Mouse (Mus musculus): ENCODE measurements around the gene Ttc27. TPM values are rescaled to one million over a fixed set of nuclear protein-coding genes. Genes with fewer than 3 reads are reported as not detected.
A peak's percentile ranks its signal among the peaks of the same experiment; 100 is the strongest.

Ttc27 gene
- polyA plus RNA-seq, 1 experiment from 2014 or later: 16.3 TPM

- H3K4me1 ChIP-seq: no peaks in the 10 kb centered on the region
- no peak for ATAC-seq (replicated peaks)
- H3K27me3 ChIP-seq: no peaks in the 10 kb centered on the region
- H3K4me3 ChIP-seq: no peak overlapping the region
- H3K36me3 ChIP-seq: no peaks in the 10 kb centered on the region
- H3K9ac ChIP-seq (replicated peaks): no peak overlapping the region
- 78% methylated on average over 4 of the region's 4 CpGs for WGBS
- no peak overlapping the region for H3K27ac ChIP-seq (replicated peaks)
- H3K9me3 ChIP-seq: no peaks in the 10 kb centered on the region
- no peak overlapping the region for H3K4me2 ChIP-seq (replicated peaks)
Measured at GRCm38 (mm10) chr17:74710731-74711130, 6.8 kb upstream of the Ttc27 start.

GRCm38 (mm10) chr17:74711627-74712026 lies 5.9 kb upstream of the Ttc27 start:
- Histone ChIP-seq H3K27me3 (no peaks in the 10 kb centered on the region), H3K9ac (replicated peaks) (no peak overlapping the region), H3K9me3 (no peaks in the 10 kb centered on the region), H3K4me3 (no peak overlapping the region), H3K4me1 (no peaks in the 10 kb centered on the region), H3K27ac (replicated peaks) (no peak overlapping the region), H3K4me2 (replicated peaks) (no peak overlapping the region), H3K36me3 (no peaks in the 10 kb centered on the region)
- 92% methylated on average over 8 of the region's 8 CpGs for WGBS
- no peak for ATAC-seq (replicated peaks)

GRCm38 (mm10) chr17:74715128-74715527 lies 2.4 kb upstream of the Ttc27 start:
- Histone ChIP-seq H3K36me3 (no peaks in the 10 kb centered on the region), H3K27ac (replicated peaks) (no peak overlapping the region), H3K9me3 (no peaks in the 10 kb centered on the region), H3K27me3 (no peaks in the 10 kb centered on the region), H3K4me1 (peaks cover 10% of the 10 kb centered on the region), H3K9ac (replicated peaks) (no peak overlapping the region), H3K4me3 (no peak overlapping the region), H3K4me2 (replicated peaks) (no peak overlapping the region)
- WGBS: 67% methylated on average over 3 of the region's 3 CpGs
- no peak for ATAC-seq (replicated peaks)

- 64% methylated on average over 1 of the region's 1 CpGs for WGBS
- no peaks in the 10 kb centered on the region for H3K27me3 ChIP-seq
- H3K9ac ChIP-seq (replicated peaks): no peak overlapping the region
- H3K4me2 ChIP-seq (replicated peaks): no peak overlapping the region
- peaks cover 10% of the 10 kb centered on the region for H3K4me1 ChIP-seq
- no peak for ATAC-seq (replicated peaks)
- H3K36me3 ChIP-seq: no peaks in the 10 kb centered on the region
- no peak overlapping the region for H3K4me3 ChIP-seq
- no peak overlapping the region for H3K27ac ChIP-seq (replicated peaks)
- H3K9me3 ChIP-seq: no peaks in the 10 kb centered on the region
Measured at GRCm38 (mm10) chr17:74715724-74716123, 1.8 kb upstream of the Ttc27 start.

- H3K4me2 ChIP-seq (replicated peaks): peak overlapping the region; percentile 78; the same call in 1 of the 2 replicates
- no peaks in the 10 kb centered on the region for H3K27me3 ChIP-seq
- H3K27ac ChIP-seq (replicated peaks): no peak overlapping the region
- peaks cover 10% of the 10 kb centered on the region for H3K4me1 ChIP-seq
- no peak overlapping the region for H3K9ac ChIP-seq (replicated peaks)
- WGBS: 62% methylated on average over 3 of the region's 3 CpGs
- H3K4me3 ChIP-seq: peak overlapping the region; percentile 63; the same call in 1 of the 2 replicates
- no peaks in the 10 kb centered on the region for H3K9me3 ChIP-seq
- no peak for ATAC-seq (replicated peaks)
- H3K36me3 ChIP-seq: no peaks in the 10 kb centered on the region
Measured at GRCm38 (mm10) chr17:74716643-74717042, 889 bp upstream of the Ttc27 start.

GRCm38 (mm10) chr17:74717091-74717617 lies 378 bp upstream of the Ttc27 start:
- Histone ChIP-seq H3K4me3 (peak overlapping the region; percentile 63), H3K36me3 (peaks cover 3% of the 10 kb centered on the region), H3K4me2 (replicated peaks) (peak overlapping the region; percentile 78), H3K9ac (replicated peaks) (peak overlapping the region; percentile 40), H3K27ac (replicated peaks) (no peak overlapping the region), H3K4me1 (peaks cover 10% of the 10 kb centered on the region), H3K9me3 (no peaks in the 10 kb centered on the region), H3K27me3 (no peaks in the 10 kb centered on the region)
- 12% methylated on average over 14 of the region's 14 CpGs for WGBS
- ATAC-seq (replicated peaks): no peak; the same call in 1 of the 2 replicates

GRCm38 (mm10) chr17:74732872-74733271 lies 15.3 kb downstream of the Ttc27 start:
- ATAC-seq (replicated peaks): no peak
- no peaks in the 10 kb centered on the region for H3K9me3 ChIP-seq
- peaks cover 8% of the 10 kb centered on the region; the same call in 1 of the 2 replicates for H3K36me3 ChIP-seq
- H3K4me1 ChIP-seq: no peaks in the 10 kb centered on the region
- H3K4me2 ChIP-seq (replicated peaks): no peak overlapping the region
- no peak overlapping the region for H3K27ac ChIP-seq (replicated peaks)
- no peak overlapping the region for H3K9ac ChIP-seq (replicated peaks)
- H3K4me3 ChIP-seq: no peak overlapping the region
- no peaks in the 10 kb centered on the region for H3K27me3 ChIP-seq

GRCm38 (mm10) chr17:74735392-74735791 lies 17.9 kb downstream of the Ttc27 start:
- no peak overlapping the region for H3K27ac ChIP-seq (replicated peaks)
- H3K9ac ChIP-seq (replicated peaks): no peak overlapping the region
- ATAC-seq (replicated peaks): no peak
- H3K27me3 ChIP-seq: no peaks in the 10 kb centered on the region
- no peak overlapping the region for H3K4me2 ChIP-seq (replicated peaks)
- WGBS: 89% methylated on average over 11 of the region's 11 CpGs
- peaks cover 7% of the 10 kb centered on the region; the same call in 1 of the 2 replicates for H3K36me3 ChIP-seq
- no peaks in the 10 kb centered on the region for H3K9me3 ChIP-seq
- H3K4me1 ChIP-seq: no peaks in the 10 kb centered on the region
- no peak overlapping the region for H3K4me3 ChIP-seq

GRCm38 (mm10) chr17:74749659-74750058 lies 32.1 kb downstream of the Ttc27 start:
- 73% methylated on average over 1 of the region's 1 CpGs for WGBS
- no peak overlapping the region for H3K27ac ChIP-seq (replicated peaks)
- no peaks in the 10 kb centered on the region for H3K27me3 ChIP-seq
- no peak overlapping the region for H3K4me2 ChIP-seq (replicated peaks)
- no peak for ATAC-seq (replicated peaks)
- no peak overlapping the region for H3K4me3 ChIP-seq
- H3K9ac ChIP-seq (replicated peaks): no peak overlapping the region
- H3K4me1 ChIP-seq: no peaks in the 10 kb centered on the region
- H3K9me3 ChIP-seq: no peaks in the 10 kb centered on the region
- 0 out of 2 replicates have a peak, but pooled peaks cover 3% of the 10 kb centered on the region for H3K36me3 ChIP-seq

GRCm38 (mm10) chr17:74751026-74751425 lies 33.5 kb downstream of the Ttc27 start:
- Histone ChIP-seq H3K9me3 (no peaks in the 10 kb centered on the region), H3K4me2 (replicated peaks) (no peak overlapping the region), H3K36me3 (0 out of 2 replicates have a peak, but pooled peaks cover 3% of the 10 kb centered on the region), H3K4me3 (no peak overlapping the region), H3K27ac (replicated peaks) (no peak overlapping the region), H3K27me3 (no peaks in the 10 kb centered on the region), H3K4me1 (no peaks in the 10 kb centered on the region), H3K9ac (replicated peaks) (no peak overlapping the region)
- ATAC-seq (replicated peaks): no peak
- 92% methylated on average over 4 of the region's 4 CpGs for WGBS

- no peak overlapping the region for H3K4me3 ChIP-seq
- 91% methylated on average over 8 of the region's 8 CpGs for WGBS
- ATAC-seq (replicated peaks): no peak
Measured at GRCm38 (mm10) chr17:74752906-74753627, 35.5 kb downstream of the Ttc27 start.

GRCm38 (mm10) chr17:74753628-74754104 lies 36.1 kb downstream of the Ttc27 start:
- no peak for ATAC-seq (replicated peaks)
- no peaks in the 10 kb centered on the region for H3K27me3 ChIP-seq
- no peak overlapping the region for H3K4me2 ChIP-seq (replicated peaks)
- WGBS: 91% methylated on average over 5 of the region's 5 CpGs
- H3K36me3 ChIP-seq: no peaks in the 10 kb centered on the region
- no peaks in the 10 kb centered on the region for H3K9me3 ChIP-seq
- H3K4me3 ChIP-seq: no peak overlapping the region
- no peaks in the 10 kb centered on the region for H3K4me1 ChIP-seq
- H3K27ac ChIP-seq (replicated peaks): no peak overlapping the region
- no peak overlapping the region for H3K9ac ChIP-seq (replicated peaks)

More at GRCm38 (mm10) chr17:74752906-74753627, 35.5 kb downstream of the Ttc27 start:
- H3K27ac ChIP-seq (replicated peaks): no peak overlapping the region
- H3K4me1 ChIP-seq: no peaks in the 10 kb centered on the region
- H3K9ac ChIP-seq (replicated peaks): no peak overlapping the region
- H3K36me3 ChIP-seq: 0 out of 2 replicates have a peak, but pooled peaks cover under 1% of the 10 kb centered on the region
- H3K9me3 ChIP-seq: no peaks in the 10 kb centered on the region
- H3K4me2 ChIP-seq (replicated peaks): no peak overlapping the region
- no peaks in the 10 kb centered on the region for H3K27me3 ChIP-seq

Data from forebrain, embryonic 15.5 days (tissue).